Mouse (Mus musculus) monocyte, adult 5-6 weeks (primary cell): ENCODE data around the gene Inhbc. TPM values are rescaled to one million over a fixed set of nuclear protein-coding genes. Genes with fewer than 3 reads are reported as not detected.
A peak's percentile ranks its signal among the peaks of the same experiment; 100 is the strongest.
"Not testable (repeated sequence)": the region's sequence is repeated elsewhere in the genome, so short reads cannot be mapped to it uniquely, and the experiment has no call there.

Experiments used
- ATAC-seq: fragments of 153-309, 156-312 bp; replicated peaks from 2 replicates; pipeline ENCODE4 v1.8.0; 2017; ENCODE audit warnings: mild to moderate bottlenecking; ENCODE audit not compliant: low TSS enrichment, insufficient number of reproducible peaks, severe bottlenecking, poor library complexity, low FRiP score
- total RNA-seq: library from RNA; stranded (forward); fragments of 200-1000, 200-491, 200-594 nt; gene quantifications from 3 replicates; pipeline ENCODE4 v1.2.3, GENCODE M21; 2017

Gene Inhbc
- total RNA-seq, 1 experiment from 2014 or later, result not detected

DNA sequence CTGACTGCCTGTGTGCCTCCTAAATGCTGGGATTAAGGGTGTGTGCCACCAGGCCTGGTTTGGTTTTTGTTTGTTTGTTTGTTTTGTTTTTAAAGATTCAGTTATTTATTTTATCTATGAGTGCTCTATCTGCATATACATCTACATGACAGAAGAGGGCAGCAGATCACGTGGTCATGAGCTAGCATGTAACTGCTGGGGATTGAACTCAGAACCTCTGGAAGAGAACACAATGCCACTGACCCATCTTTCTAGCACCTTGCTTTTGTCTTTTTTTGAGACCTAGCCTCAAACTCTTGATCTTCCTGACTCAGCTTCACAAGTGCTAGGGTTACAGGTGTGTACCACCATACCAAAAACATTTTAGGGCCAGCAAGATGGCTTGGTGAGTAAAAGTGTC lies 35.0 kb downstream of the Inhbc start:
- ATAC-seq, result no peak

DNA sequence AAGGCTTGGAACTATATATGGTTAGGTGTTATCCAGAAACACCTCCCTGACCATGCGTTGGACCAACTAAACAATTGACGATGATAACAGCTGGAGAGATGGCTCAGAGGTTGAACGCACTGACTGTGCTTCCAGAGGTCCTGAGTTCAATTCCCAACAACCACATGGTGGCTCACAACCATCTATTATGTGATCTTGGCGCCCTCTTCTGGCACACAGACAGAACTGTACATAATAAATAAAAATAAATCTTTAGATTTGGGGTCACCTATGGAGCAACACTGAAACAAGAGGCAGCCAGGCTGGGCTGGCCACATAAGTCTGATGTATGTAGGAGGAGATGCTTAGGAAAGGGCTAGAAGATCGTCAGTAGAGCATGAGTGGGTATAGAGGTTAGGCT lies 37.1 kb downstream of the Inhbc start:
- ATAC-seq, result no peak

DNA sequence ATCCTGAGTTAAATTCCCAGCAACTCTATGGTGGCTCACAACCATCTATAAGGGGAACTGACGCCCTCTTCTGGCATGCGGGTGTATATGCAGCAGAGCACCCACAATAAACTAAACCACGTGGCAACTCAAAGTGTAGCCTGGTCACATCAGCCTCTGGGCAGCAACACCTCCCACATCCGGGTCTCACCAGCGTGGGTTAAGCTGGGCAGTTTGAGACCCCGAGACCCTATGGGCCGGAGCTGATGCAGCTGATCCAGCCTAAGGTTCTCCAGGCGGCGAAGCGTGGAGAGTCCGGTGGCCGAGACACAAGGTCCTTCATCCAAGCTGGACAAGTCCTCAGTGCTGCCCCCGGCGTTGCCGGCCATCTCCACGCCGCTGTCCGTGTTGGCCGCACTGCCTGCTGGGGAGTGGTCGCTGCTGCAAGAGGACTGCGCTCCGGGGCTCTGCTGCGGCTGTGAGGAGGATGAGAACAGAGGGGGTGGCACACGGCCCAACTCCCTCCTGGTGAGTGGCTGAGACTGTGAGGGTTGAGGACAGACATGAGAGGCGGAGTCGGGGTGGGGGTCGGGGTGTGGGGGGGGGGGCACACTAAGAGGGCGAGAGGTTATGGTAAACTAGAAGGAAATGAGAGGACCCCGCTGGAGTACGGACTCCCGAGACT lies 37.9 kb downstream of the Inhbc start:
- ATAC-seq, result no peak

DNA sequence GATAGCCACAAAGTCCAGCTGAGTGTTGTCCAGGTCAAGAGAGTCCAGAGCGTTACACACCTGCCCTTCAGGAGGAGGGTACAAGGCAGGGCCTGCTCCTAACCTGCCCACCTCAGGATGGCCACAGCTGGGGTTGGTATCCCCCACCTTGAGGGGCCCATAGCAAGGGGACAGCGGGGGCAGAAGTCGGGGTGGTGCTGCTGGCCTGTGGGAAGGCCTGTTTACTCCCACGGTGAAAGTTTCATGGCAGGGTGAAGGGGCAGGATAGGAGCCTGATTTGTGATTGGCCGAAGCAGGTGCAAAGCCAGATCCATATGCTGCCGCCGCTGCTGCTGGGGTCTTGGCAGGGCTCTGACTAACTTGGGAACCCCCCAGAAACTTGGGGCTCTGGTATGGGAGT lies 40.0 kb downstream of the Inhbc start:
- ATAC-seq, result no peak

DNA sequence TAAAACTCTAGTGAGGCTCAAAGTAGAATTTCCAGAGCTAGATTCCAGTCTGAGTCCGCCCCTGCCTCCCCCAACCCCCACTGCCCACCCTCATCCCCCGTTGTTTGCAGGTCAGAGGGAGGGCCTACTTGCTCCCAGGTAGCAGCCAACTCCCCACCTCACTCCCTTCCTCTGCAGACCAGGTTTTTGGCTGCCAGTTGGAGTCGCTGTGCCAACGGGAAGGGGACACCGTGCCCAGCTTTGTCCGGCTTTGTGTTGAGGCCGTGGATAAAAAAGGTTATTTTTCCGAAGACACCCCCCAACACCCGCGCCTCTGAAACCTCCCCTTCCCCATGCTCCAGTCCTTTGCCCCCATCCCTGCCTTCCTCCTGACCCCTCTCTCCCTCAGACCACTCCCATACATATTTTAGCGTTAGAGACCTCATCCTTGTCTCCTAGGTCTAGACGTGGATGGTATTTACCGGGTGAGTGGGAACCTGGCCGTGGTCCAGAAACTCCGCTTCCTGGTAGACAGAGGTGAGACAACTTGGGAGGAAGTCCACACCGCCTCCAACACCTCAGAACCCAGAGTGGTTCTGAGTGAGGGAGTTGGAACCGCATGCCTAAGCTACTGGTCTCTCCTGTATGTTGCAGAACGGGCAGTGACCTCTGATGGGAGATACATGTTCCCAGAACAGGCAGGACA lies 42.6 kb downstream of the Inhbc start:
- no peak for ATAC-seq

DNA sequence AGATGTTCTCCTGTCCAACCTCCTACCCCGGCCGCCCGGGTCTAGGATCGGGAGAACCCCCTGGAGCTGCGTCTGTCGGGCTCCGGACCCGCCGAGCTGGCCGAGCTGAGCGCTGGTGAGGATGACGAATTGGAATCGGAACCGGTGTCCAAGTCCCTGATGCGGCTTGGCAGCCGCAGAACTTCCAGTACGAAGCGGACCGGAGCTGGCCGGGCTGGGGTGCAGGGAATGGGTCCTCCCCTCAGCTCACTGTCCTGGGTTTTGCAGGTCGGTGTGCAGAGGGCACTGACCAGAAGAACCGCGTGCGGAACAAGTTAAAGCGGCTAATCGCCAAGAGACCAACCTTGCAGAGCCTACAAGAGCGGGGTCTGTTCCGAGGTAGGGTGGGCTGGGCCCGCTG lies 43.4 kb downstream of the Inhbc start:
- ATAC-seq, result no peak

DNA sequence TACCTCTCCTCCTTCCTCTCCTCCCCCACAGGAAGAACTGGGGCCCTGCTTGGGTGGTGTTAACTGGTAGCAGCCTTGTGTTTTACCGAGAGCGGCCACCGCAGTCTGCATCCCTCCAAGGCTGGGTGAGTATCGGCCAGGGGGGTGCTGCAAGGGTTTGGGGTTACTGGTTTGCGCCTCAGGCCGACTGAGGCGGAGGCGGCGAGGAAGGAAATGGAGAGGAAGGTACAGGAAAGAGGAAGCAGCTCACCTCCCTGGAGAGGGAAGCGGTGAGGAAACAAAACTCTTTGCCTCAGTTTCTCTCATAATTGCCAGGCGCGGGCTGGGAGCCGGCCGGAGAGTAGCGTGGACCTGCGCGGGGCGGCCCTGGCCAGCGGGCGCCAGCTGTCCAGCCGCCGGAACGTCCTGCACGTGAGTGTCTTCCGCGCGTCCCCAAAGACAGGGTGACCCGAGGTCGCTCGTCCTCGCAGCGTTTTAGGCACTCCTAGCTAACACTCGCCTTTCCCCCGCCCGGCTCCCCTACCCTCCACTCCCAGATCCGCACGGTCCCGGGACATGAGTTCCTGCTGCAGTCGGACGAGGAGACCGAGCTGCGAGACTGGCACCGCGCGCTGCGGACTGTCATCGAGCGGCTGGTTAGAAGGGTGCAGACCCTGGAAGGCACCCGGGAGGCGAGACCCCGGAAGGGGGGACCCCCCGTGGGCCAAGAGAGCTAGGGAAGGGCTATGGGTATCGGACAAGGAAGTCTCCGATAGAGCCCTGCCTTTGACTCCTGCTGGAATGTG lies 44.0 kb downstream of the Inhbc start:
- no peak for ATAC-seq

DNA sequence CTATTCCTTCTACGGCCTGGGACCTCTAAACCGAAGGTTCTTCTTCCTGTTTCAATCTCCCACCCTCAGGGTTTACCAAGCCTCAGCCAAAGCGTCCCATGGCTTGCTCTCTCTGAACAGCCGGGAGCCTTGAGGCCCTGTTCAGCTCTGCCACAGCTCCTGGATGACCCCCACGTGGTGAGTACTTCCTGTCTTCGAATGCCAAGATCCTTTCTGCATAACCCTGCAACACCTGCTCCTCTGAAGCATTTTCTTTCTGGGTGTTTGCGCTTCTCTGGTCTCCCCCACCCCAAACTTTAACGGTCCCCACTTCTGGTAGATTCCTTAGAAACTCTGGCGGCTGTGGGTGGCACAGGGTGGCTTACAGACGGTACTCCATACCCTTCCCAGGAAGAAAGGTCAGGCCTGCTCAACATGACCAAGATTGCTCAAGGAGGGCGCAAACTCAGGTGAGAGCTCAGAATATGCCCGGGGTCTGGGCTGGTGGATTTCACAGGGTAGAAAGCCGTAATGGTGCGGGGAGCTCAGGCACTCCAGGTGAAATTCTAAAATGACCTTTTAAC lies 44.7 kb downstream of the Inhbc start:
- no peak for ATAC-seq

DNA sequence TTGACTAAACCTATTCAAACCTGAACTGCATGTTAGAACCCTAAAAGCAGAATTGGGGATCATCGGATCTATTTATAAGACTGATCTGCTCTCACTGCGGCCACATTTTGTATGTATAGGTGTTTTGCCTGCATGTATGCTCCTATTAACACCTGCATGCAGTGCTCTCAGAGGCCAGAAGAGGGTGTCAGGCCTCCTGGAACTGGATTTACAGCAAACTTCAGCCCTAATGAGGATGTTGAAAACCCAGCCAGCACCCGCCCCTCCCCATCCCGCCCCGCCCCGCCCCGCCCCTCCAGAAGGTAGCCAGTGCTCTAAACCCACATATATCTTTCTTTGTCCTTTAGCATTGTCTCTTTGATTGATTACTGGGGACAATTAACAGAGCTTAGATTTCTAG lies 45.7 kb downstream of the Inhbc start:
- peak; percentile 70 for ATAC-seq

DNA sequence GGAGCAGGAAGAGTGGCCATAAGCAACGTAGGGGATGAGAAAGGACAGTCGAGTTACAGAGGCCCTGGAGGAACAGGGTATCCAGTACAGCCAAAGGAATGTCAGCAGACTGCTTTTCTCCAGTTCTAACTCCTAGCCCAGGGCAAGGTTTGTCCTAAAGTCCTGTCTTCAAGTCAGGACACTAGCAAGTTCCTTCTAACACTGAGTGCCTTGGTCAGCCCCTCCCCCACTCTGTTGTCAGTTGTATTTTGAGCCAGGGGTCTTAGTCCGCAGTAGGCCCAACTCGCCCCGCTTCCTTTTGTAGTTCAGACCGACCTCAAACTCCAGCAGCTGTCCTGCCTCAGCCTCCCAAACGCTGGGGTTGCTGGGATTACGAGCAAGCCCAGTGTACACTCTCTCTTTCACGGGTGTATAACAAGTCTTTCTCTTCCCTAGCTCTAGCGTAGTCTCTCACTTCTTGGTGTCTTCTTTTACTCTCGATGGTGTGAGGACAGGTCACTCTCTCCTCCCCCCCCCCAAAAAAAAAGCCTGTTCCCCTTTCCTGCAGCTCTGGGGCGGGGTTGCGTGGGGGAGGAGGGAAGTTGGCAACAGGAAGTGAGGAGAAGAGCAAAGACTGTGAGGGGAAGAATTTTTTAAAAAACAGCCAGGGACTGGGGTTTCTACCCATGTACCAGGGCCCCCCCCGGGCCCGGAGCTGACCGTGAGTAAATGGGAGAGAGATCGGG lies 46.9 kb downstream of the Inhbc start:
- ATAC-seq, result peak; percentile 60

DNA sequence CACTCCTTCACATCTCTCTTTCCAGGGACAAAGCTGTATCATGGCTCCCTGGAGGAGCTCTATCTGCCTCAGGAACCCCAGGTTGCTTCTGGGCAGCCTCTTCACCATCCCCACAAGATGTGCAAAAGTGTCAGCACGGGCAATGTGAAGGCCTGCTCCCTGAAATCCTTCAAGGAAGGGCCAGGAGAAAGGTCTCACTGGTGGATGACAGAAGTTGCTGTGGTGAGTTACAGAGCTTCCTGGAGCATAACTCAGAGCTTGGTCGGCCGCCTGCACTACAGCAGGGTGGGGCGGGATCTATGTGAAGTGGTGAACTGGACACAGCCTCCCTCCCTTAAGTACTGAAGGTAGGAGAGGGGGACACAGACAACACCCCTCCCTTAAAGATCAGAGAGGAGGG lies 47.6 kb downstream of the Inhbc start:
- no peak for ATAC-seq

DNA sequence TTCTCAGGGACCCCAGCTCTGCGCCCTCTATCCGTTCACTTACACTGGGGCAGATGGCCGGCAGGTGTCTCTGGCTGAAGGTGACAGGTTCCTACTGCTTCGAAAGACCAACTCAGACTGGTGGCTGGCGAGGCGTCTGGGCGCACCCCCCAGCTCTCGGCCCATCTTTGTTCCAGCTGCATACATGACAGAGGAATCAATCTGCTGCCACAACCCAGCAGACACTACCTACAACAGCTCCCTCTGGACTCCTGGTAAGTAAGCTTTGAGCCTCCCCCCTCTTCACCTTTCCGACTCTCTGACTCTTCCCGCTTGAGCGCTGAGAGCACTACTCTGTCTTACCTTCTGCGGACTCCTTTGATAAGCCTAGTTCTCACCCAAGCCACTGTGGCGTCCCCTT lies 48.1 kb downstream of the Inhbc start:
- no peak for ATAC-seq

DNA sequence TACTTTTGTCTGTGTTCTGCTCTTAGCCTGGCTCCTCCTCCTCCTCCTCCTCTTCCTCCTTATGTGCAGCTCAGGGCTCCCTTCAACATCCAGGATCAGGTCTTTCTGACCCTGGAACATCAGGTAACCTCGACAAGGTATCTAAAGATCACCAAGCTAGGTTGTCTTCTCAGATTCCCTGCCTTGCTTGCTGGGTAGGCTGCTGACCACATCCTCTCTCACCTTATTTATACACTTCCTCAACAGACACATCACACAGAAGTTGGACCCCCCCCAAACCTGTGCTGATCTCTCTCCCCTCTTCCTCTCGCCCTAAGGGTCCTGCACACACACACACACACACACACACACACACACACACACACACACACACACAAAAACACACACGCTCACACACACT lies 48.6 kb downstream of the Inhbc start, which contains the start of gene Arhgap9:
Arhgap9 (plus strand) TSS at position 344 of the 400 bp plus-strand sequence.
- no peak for ATAC-seq

DNA sequence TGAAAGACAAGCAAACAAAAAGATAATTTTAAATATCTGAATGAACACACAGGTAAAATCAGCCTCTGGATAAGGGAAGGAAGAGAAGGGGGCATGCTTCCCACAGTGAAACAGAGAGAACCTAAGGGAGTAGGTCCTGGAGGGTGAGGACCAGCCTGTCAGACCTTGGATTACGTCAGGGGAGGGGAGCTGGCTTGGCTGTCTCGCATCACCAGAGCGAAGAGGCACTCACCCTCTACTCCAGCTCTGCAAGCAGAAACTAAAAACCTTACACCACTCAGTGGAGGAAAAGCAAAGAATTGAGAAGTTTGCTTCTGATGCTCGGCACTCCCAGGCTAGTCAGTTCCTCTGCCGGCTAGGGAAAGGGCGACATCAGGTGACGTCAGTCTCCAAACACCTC lies 50.3 kb downstream of the Inhbc start:
- 0 out of 2 replicates have a peak, but pooled peaks have one; percentile 23 for ATAC-seq

DNA sequence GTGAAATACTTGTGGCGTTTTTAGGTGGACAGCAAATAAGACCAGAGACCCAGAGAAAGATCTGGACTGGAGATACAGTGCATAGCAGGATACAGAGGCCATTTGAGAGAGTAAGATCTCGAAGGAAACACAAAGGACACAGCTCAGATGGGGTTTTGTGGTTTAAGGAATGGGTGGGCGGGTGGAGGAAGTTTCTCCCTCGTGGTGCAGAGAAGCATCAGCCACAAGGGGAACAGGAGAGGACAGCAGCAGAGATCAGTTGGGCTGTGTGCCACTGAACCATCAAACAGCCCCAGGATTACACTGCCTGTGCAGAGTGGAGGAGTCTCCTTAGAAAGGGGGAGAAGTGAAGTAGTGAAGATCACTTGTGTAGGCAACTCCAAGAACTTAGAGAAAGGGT lies 52.2 kb downstream of the Inhbc start:
- ATAC-seq, result no peak

DNA sequence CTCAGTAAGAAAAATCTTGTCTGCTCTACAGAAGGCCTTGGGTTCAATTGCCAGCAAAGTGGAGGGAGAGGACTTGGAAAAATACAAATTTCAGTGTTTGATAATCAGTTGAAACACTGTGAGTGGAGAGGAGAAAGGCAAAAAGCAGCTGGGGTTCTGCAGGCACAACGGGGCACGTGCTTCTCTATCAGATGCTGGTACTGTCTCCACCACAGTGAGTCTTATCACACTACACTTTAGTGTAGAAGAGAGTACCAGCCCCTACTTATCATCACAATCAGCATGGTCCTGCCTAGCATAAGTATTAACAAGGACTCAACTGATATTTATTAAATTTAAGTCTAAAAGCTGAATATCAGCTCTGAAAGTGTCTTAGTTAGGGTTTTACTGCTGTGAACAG lies 53.0 kb downstream of the Inhbc start:
- no peak for ATAC-seq

DNA sequence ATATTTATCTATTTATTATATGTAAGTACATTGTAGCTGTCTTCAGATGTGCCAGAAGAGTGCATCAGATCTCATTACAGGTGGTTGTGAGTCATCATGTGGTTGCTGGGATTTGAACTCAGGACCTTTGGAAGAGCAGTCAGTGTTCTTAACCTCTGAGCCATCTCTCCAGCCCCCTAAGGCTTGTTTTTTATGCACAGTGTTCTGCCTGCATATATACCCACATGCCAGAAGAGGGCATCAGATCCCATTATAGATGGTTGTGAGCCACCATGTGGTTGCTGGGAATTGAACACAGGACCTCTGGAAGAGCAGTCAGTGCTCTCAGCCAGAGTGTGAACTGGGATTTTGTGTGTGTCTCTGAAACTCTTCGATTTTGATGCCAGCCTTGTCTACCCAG lies 55.3 kb downstream of the Inhbc start:
- not testable (repeated sequence) for ATAC-seq

DNA sequence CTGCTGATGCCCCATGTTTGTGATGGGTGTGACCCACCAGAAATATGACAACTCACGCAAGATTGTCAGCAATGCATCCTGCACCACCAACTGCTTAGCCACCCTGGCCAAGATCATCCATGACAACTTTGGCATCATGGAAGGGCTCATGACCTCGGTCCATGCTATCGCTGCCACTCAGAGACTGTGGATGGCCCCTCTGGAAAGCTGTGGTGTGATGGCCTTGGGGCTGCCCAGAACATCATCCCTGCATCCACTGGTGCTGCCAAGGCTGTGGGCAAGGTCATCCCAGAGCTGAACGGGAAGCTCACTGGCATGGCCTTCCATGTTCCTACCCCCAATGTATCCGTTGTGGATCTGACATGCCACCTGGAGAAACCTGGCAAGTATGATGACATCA lies 56.7 kb downstream of the Inhbc start:
- not testable (repeated sequence) for ATAC-seq

DNA sequence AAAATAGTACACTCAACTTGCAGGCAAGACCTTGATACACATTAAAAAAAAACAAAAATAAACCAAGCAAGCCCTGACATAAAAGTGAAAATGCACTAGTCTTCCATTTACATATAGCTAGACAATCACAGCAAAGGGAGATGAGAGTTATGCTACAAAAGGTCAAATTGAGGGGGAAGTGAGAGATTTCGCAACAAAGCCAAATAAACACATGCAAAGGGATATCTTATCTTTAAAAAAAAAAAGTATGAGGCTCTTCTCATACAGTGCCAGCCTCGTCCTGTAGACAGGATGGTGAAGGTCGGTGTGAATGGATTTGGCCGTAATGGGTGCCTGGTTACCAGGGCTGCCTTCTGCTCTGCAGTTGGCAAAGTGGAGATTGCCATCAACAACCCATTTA lies 57.4 kb downstream of the Inhbc start:
- peak; percentile 40 for ATAC-seq
